Mouse (Mus musculus) Muller cell, postnatal 12 days (primary cell): ENCODE results near the gene Sqstm1.

Experiments
- DNase-seq: peaks from one replicate; pipeline ENCODE4 v3.0.0-alpha.2; 2015; ENCODE audit errors: inconsistent ontology term

The Sqstm1 gene

DNA sequence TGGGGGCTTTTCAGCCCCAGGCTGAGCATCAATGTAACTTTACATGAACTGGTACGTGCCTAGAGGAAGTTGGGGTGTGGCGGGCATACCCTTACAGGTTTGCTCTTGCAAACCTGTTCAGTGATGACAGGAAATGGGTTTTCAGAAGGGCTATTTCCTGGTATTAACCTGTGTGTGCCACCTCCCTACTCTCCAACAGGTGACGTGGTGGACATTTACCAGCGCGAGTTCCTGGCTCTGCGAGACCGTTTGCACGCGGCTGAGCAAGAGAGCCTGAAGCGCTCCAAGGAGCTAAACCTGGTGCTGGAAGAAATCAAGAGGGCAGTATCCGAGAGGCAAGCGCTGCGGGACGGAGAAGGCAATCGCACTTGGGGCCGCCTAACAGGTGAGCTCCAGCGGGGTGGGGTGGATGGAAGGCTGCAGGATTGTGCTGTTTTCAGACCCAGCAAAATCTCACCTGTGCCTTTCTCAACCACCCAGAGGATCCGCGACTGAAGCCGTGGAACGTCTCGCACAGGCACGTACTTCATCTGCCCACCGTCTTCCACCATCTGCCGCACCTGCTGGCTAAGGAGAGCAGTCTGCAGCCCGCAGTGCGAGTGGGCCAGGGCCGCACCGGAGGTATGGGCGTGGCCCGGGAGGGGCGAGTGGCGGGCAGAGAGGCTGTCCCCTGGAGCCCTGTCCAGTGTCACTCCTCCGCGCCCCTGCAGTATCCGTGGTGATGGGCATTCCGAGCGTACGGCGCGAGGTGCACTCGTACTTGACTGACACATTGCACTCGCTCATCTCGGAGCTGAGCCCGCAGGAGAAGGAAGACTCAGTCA lies 20.1 kb upstream of the Sqstm1 start:
- DNase-seq = no peak

DNA sequence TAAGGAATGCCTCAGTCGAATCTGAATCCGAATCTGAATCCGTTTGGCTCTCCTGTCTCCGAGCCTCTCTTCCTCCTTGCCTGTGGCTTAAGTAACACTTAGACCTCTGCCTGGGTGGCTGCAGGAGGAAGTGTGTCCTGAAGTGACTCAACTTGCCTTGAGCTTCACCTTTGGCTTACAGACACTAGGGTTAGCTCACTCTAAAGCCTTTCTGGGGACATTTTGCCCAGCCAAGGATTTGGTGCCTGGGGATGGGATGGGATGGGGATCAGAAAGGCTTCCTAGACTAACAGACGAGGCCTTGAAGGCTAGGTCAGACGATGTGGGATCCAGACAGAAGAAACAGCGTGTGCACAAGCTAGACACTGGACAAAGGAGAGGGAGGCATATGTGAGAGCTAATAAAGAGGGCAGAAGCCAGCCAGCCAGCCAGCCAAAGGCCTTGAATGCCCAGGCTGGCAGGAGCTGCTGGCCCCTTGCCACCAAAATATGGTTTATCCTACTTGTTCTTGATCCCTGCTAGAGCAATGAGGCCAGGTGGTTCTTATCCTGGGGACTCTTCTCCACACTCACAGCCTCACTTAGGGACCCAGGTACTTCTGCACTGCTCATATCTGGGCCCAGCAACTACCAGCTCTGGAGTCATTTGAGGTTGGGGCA lies 18.8 kb upstream of the Sqstm1 start:
- DNase-seq = no peak

DNA sequence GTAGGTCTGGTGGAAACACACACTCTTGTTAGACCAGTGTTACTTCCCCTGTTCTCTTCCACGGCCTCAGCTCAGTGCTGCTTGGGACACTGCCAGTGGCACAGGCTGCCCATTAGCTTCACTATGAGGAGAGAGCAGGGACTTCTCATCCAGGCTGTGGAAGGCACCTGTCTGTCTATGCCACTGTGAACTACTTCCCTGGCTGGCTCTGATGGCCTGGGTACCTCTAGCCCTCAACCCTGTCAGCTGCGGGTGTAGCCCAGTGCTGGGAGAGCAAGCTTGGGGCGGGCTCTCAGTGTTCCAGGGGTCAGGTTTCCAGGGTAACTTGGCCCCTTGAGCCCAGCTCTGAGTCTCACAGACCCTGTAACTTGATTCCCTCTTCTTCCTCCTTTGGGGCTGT lies 18.1 kb upstream of the Sqstm1 start:
- DNase-seq = no peak

DNA sequence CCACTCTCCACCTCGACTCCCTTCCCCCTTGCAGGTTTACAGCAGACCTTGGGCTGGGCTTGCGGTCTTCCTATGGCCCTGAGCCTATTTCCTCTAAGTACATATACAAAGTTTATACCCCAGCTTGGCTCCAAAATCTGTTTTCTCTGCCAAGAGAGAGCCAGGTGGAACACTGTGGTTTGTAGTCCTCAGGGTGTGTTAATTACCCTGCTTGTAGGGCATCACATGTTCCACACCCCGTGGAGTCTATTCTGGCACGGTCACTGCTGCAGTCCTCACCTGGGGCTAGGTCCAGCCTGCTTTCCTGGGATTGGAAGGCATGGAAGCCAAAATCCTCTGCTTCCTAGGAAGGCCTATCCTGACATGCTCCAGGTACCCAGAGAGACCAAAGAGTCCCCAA lies 17.1 kb upstream of the Sqstm1 start:
- DNase-seq = no peak

DNA sequence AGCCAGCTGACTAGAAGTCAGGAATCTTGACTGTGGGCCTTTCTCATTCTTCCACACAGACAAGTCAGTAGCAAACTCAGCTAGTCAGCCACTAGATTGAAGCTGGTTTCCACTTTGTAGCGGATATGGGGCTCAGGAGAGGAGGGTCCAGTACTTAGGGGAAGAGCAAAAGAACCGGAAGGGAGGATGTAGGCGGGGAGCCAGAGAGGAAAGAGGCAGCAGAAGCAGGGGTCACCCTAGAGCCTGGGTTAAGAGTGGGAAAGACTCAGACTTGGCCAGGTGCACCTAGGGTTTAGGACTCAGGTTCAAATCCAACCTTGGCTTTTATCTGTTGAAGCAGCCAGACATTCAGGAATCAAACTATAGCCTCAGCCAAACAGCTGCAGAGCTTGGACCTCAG lies 16.6 kb upstream of the Sqstm1 start:
- no peak for DNase-seq

DNA sequence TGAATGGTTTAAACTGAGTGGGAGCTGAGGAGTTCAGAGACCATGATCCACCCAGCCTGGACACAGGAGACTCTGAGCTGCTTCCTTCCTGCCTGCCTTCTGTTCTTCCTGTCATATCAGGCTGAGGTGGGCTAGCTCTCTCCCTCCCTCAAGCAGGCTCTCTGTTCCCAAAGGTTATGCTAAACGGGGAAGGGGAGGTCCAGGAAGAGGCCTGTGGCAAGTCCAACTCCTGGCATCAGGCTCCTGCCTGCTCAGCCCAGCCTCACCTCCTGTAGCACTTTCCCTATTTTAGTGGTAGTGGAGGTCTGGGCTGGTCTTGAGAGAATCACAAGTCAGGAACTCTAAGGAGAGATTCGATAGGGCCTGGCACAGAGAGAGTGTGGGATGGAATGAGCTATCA lies 15.8 kb upstream of the Sqstm1 start:
- no peak for DNase-seq

DNA sequence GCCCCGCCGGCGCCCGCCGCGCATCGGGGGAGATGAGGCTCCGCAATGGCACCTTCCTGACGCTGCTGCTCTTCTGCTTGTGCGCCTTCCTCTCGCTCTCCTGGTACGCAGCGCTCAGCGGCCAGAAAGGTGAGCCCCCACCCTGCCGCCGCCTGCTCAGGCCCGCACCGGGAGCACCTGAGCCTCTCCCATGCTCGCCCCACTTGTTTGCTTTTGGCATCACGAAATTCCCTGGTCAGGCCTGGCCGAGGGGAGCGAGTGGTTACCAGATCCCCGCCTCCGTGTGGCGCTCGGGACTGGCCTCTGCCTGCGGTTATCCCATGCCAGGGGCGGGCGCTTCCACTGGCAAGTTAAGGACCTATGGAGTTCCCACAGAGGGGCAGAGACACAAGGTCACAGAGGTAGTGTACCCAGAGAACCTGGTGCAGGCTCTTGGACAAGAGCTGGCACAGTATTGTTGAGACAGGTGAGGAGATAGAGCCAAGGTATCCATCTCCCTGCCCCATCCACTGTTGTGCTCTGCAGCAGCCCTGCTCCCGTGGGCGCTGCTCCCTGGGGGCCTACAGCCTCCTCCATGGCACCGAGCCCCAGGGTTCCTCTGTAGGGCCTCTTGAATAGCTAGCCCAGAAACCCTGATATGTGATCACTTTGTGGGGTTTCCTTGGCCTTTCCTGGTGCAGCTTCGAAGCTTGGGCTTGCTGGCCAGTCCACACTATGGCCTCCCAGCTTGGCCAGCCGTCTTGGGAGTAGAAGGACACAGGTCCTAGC lies 15.2 kb upstream of the Sqstm1 start:
- DNase-seq = peak; percentile 55

DNA sequence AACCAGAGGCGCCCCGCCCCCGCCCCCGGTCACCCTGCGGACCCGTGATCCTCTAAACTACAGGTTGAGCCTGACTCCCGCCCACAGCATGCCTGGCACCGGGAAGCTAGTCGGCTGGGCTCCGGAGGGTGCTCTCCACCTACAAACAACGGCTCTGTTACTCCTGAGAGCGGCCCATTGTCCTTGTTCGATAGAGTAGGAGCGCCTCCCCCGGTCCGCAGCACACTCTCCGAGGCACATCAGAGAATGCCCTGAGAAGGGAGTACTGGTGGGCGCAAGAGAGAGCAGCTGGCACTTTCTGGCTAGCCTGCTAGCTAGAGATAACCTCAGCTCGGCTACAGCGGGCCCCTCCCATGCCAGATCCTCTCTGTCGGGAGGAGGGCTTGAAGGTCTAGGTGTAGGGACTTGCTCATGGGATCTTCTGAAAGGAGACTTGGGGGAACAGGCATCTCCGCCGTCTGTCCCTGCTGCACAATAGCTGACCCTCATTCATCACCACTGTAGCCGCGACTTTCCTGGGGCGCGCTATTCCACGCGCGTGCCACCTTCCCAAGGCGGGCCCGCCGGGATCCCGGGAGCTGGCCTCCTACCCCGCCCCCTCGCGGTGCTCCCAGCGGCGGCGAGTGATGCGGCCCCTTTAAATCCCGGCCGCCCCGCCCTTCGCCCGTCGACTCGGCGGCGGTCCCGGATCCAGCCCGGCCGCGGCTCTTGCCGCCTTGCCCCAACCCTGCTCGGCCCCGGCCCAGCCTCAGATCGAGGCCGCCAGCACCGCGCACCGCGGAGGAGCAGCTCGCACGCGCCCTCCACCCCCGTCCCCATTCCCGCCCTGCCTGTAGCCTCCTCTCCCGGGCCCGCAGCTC lies 14.3 kb upstream of the Sqstm1 start:
- peak; percentile 91 for DNase-seq

DNA sequence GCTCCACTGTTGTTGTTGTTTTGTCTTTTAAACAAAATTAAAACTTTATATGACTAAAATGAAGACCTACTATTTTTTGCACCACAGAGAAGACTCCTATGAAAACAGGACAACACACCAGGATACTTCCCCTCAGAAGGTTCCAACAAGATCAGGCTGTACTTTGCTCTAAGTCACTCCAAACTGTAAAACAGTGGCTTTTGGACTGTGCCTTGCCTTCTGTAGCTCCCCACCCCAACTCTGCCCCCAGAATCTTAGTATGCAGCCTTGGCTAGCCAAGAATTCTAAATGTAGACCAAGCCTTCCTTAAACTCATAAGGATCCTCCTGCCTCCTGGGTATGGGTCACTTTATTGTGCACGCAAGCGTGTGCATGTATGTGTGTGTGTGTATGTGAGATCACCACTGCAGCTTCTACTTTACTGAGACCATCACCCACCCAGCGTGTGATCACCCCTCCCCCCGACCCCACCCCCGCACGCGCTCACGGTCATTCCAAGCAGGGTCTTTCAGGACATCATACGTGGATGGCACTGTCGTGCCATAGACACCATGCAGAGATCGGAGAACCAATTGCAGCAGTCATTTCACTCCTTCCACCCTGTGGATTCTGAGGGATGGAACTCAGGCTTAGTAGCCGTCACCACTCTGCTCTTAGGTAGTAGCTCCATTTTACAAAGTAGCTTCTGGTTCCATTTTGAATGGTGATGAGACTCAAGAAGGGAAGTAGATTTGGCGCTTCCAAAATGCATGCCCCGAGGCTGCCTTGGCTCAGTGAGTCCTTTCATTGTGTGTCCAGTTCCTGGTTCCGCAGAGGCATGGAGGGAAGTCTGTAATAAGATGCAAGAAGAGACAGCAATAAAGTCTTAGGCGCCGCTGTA lies 13.4 kb upstream of the Sqstm1 start:
- DNase-seq = no peak

DNA sequence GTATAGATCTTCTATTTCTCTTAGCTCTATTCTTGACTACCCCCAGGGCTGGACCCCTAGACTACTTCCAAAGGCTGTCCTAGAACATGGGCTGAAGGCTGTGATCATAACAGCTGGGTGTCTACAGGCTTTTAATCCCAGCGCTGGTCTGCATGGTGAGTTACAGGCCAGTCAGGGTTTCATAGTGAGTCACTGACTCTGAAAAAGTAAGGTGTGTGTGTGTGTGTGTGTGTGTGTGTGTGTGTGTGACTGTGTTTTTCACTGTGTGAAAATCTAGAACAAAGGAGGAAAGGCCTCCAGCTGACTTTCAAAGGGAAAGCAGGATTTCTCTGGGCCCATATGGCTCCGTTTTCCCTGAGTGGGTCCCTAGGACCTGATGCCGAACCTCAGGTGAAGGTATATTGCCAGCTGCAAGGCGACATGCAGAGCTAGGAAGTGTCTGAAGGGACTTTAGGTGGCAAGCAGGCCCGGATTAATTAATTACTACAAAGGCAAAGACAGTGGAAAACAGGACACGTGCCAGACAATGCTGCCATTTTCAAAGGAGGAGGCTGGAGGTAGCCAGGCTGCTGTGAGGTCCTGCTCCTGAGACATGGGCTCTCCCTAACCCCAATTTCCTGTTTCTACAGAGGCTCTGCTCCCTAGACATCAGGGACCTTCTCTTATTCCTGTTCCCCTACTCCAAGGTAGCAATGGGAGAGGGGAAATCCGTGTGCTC lies 12.1 kb upstream of the Sqstm1 start:
- no peak for DNase-seq

DNA sequence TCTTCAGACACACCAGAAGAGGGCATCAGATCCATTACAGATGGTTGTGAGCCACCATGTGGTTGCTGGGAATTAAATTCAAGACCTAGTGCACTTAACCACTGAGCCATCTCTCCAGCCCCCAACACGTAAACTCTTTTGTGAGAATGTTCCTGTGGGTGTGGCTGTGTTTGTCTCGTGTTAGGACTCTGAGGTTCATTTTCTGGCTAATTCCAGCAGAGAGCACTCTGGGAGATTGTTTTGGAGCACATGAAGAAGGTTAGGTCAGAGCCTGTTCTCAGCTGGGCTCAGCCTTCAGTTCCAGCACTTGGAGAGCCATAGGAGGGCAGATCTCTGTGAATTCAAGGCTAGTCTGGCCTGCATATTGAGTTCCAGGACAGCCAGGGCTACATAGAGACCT lies 9.2 kb upstream of the Sqstm1 start:
- no peak for DNase-seq

DNA sequence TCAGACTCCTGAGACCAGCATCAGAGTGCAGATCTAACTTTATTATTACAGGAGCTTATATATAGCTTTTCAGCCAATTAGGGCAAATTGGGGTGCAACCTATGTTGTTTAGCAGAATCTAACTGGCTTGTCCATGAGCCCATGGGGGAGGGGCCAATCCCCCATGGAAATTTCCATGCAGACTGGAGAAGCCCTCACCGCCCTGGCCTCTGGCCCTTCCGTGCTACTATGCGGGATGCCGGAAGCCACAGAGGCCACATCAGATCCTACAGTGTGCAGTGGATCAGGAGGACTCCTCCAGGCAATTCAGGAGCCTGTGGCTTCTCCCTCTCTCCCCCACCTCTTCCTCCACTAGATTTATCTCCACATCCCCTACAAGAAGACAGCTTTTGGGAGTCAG lies 7.2 kb upstream of the Sqstm1 start:
- no peak for DNase-seq

DNA sequence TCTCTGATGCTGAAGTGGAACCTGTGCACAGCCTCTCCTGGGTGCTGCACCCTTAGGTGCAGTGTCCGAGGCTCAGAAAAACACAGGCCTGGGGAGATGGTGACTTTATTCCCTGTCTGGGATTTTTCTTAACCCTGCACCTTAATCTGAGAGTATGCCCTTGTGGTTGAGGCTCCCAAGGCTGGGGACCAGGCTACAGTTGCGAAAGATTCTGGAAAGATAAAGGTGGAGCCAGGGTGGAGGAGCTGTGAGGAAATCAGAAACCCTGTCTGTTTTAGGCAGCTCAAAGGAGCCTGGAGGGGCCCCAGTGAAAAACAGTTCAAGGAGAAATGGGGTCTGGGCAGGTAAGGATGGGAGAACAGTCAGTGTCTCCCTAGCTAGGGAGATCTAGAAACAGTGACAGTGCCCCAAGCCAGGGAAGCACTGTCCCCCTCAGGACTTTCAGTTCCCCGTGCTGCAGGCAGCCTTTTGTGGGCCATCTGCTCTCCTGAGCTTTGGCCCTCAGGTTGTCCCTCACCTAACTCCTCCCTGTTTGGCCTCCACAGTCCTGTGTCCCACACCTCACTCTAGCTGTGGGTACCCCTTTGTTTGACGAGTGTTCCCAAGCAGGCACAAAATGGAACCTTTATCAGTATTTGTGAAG lies 6.2 kb upstream of the Sqstm1 start:
- no peak for DNase-seq

DNA sequence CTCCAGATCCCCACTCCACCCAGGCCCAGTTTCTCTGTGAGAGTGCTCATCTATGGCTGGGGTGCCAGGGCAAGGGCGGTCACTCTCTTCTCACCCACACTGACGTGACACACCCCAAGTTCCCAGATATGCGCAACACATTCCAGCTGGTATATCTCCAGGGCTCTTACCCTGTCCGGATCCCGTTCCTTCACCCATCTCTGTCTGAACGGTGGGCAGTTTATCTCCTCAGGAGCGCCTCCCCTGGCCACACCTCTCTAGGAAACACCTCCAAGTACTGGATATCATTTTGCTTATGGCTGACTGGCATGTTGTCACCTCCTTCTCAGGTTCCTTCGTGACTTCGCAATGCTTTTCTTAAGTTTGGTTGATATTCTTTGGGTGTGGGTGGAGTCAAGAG lies 5.0 kb upstream of the Sqstm1 start:
- DNase-seq = no peak

DNA sequence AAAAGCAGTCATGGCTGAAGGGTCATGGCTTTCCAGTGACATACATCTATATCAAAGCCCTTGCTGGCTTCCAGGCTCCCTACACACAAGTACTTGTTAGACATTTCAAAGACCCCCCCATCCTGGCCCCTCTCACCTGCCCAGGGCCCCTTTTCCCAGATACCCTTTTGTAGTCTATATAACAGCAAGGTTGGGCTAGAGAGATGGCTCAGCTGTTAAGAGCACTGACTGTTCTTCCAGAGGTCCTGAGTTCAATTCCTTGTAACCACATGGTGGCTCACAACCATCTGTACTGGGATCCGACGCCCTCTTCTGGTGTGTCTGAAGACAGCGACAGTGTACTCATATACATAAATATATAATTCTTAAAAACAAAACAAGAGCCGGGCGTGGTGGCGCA lies 4.0 kb upstream of the Sqstm1 start:
- no peak for DNase-seq

DNA sequence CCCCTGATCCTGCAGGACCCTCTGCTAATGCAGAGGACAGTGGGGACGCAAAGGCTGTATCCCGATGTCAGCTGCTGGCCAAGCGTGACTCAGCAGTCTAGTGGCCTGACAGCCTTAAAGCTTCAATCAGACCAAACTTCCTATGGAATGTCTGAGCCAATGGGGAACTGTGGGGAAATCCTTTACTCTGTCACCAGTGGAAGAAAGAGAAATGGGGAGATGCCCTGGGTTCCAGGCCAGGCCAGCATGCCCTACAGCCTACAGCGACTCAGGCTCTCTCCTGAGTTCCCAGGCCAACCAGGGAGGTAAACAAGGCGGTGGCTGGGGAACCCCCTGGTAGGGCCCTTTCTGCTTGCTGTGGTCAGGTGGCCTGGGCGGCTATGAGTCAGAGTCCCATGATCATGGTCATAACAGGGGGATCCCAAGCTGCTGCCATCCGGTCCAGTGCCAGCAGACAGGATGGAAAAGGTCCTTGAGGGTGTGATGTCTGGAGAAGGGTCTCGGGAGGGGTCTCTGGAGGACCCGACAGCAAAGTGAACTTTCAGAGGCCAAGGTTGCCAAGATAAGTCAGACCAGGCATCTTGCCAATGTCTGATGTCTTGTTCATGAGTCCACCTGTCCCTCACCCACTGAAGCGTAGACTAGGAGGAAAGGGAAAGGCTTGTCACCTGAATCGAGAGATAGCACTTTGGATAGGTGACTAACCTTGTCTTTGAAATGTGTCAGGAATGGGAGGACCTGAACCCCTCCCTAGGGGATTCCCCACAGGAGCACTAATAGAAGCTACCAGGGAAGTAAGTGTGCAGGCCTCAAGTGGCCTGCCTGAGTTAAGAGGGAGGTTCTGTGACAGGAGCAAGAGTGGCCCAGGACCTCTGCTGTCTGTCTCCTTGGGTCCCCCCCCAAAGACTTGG lies 2.5 kb upstream of the Sqstm1 start:
- peak; percentile 96 for DNase-seq

DNA sequence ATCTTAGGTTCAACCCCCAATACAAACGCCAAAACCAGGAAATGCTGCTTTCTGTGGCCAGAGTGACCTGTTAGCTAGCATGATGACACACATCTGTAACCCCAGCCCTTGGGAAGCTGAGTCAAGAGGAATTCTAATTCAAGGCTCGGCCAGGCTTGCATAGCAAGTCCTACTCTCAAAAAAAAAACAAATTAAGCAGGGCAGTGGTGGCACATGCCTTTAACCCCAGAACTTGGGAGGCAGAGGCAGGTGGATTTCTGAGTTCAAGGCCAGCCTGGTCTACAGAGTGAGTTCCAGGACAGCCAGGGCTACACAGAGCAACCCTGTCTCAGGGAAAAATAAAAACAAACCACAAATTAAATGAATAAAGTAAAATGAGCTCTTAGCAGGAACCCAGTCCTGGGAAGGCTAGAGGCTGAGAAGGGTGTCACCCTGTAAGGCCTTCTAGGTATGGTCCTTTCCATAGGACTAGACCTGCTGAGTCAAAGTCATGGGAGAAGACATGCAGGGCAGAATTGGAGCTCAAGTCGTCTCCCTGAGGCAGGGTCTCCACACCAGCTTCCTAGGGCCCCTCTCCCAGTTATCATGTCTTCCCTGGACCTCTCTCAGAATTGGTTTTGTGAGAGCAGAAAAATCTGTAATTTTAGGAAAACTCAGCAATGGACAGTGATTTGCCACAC lies 1.6 kb upstream of the Sqstm1 start:
- no peak for DNase-seq
